Mouse (Mus musculus) small intestine, adult 2 months (tissue): ENCODE data around the gene Vmn1r122. TPM values are rescaled to one million over a fixed set of nuclear protein-coding genes. Genes with fewer than 3 reads are reported as not detected.
"Not testable (repeated sequence)": the region's sequence is repeated elsewhere in the genome, so short reads cannot be mapped to it uniquely, and the experiment has no call there.

Source experiments
- H3K27ac ChIP-seq: fragments of 200-500 bp; 2 replicates; pipeline ENCODE4 v1.5.1; 2012; ENCODE audit warnings: low read depth, low read length, control low read depth, inconsistent platforms; ENCODE audit not compliant: insufficient read depth
- H3K27me3 ChIP-seq: fragments of 200-500 bp; 2 replicates; pipeline ENCODE4 v1.6.1; 2012; ENCODE audit warnings: mild to moderate bottlenecking, moderate library complexity, low read length, inconsistent platforms; ENCODE audit not compliant: control insufficient read depth, insufficient read depth
- H3K36me3 ChIP-seq: fragments of 200-500 bp; 2 replicates; pipeline ENCODE4 v1.6.1; 2012; ENCODE audit warnings: mild to moderate bottlenecking, low read length, control low read depth, inconsistent platforms; ENCODE audit not compliant: control insufficient read depth, insufficient read depth
- H3K4me1 ChIP-seq: fragments of 200-500 bp; 2 replicates; pipeline ENCODE4 v1.6.1; 2012; ENCODE audit warnings: low read length, inconsistent platforms, mixed read lengths; ENCODE audit not compliant: control insufficient read depth, insufficient read depth, insufficient read length
- H3K4me3 ChIP-seq: fragments of 200-500 bp; 2 replicates; pipeline ENCODE4 v1.5.1; 2012; ENCODE audit warnings: low read depth, mild to moderate bottlenecking, control low read depth, inconsistent platforms, low read length, moderate library complexity
- WGBS: fragments of 180-500 bp; shearing (Covaris S2); methylation state at CpG from one replicate; pipeline ENCODE4 v1.1.7; 2018; 5-methylcytosine and 5-hydroxymethylcytosine counted together
- polyA plus RNA-seq: library from polyadenylated mRNA; depleted of rRNA; stranded (reverse); fragments of >200 nt; gene quantifications from 2 replicates; pipeline ENCODE4 v1.2.3, GENCODE M21; 2012; rRNA removed

Gene Vmn1r122
- not detected in 2 replicates for polyA plus RNA-seq

- not testable (repeated sequence) for H3K4me3 ChIP-seq, H3K27ac ChIP-seq, H3K4me1 ChIP-seq, H3K36me3 ChIP-seq, H3K27me3 ChIP-seq
- WGBS = 46% methylated on average over 2 of the region's 3 CpGs
Observed at GRCm38 (mm10) chr7:21134028-21134427, at the start of gene Vmn1r122. Gene Vmn1r122, minus strand, starts transcription at chr7:21134128.

- H3K36me3 ChIP-seq, H3K4me3 ChIP-seq, H3K4me1 ChIP-seq, H3K27ac ChIP-seq, H3K27me3 ChIP-seq: not testable (repeated sequence)
- WGBS = 43% methylated on average over 1 of the region's 3 CpGs
Observed at GRCm38 (mm10) chr7:21161885-21162284, 28.0 kb upstream of the Vmn1r122 start, which contains the start of gene Vmn1r123. Gene Vmn1r123, plus strand, starts transcription at chr7:21162185.

DNA sequence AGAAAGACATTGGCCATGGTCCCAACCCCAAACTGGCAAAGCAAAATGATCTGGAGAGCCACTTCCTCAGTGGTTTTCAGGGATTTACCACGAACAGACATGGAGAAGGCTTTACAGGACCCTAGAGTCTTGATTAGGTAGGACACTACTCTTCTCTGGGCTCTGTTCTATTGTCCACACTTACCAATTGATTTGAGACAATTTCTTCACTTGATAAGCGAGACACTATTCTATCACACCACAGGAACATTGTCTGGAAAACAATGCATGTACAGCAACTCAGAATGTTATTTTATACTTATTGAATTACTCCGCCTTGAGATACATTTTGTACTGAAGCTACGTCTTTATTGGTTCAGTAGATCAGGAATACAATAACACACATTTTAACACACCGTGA is 35.5 kb downstream of the Vmn1r122 start, which contains the start of gene Vmn1r121:
TSS of gene Vmn1r121 (minus strand) at position 101 of the 400 bp plus-strand sequence.
- 74% methylated on average over 5 of the region's 5 CpGs for WGBS
- not testable (repeated sequence) for H3K27ac ChIP-seq, H3K36me3 ChIP-seq

More for the DNA sequence above, 35.5 kb downstream of the Vmn1r122 start, which contains the start of gene Vmn1r121:
- H3K4me1 ChIP-seq, H3K4me3 ChIP-seq, H3K27me3 ChIP-seq: not testable (repeated sequence)

Other genes starting within 250 kb of the Vmn1r122 start
- gene Vmn1r118, start 221.8 kb downstream of the Vmn1r122 start, polyA plus RNA-seq = not detected in 2 replicates
- gene Vmn1r119, start 121.7 kb downstream of the Vmn1r122 start, polyA plus RNA-seq = not detected in 2 replicates
- not detected in 2 replicates for gene Vmn1r120, start 80.3 kb downstream of the Vmn1r122 start, polyA plus RNA-seq
- not detected in 2 replicates for gene Vmn1r121, start 35.6 kb downstream of the Vmn1r122 start, polyA plus RNA-seq
- not detected in 2 replicates for gene Vmn1r123, start 28.1 kb upstream of the Vmn1r122 start, polyA plus RNA-seq
- gene Gm5157, start 56.3 kb upstream of the Vmn1r122 start, polyA plus RNA-seq = not detected in 2 replicates
- not detected in 2 replicates for gene Vmn1r124, start 126.5 kb upstream of the Vmn1r122 start, polyA plus RNA-seq
- not detected in 2 replicates for gene Vmn1r125, start 138.1 kb upstream of the Vmn1r122 start, polyA plus RNA-seq
- gene Vmn1r126, start 167.3 kb upstream of the Vmn1r122 start, polyA plus RNA-seq = not detected in 2 replicates
- not detected in 2 replicates for gene Vmn1r127, start 185.7 kb upstream of the Vmn1r122 start, polyA plus RNA-seq
- gene Vmn1r128, start 215.2 kb upstream of the Vmn1r122 start, polyA plus RNA-seq = not detected in 2 replicates
- not detected in 2 replicates for gene Vmn1r129, start 227.2 kb upstream of the Vmn1r122 start, polyA plus RNA-seq